Mouse (Mus musculus) liver, embryonic 14.5 days (tissue): ENCODE results near the gene Hoxa7. TPM values are rescaled to one million over a fixed set of nuclear protein-coding genes. Genes with fewer than 3 reads are reported as not detected.

Experiments used
- ATAC-seq: fragments of 200-750 bp; cut with Nextera tagmentation; 2 replicates; pipeline ENCODE4 v1.8.0; 2017; ENCODE audit warnings: moderate number of reproducible peaks, mild to moderate bottlenecking, moderate library complexity; ENCODE audit not compliant: insufficient read depth
- DNase-seq, 3 experiments: peaks; one replicate each; pipeline ENCODE4 v3.0.0-alpha.2; 2012 to 2013; ENCODE audit warnings: low read depth in 3 of 3, low spot score in 3 of 3
- H3K27ac ChIP-seq: fragments of 300-500 bp; sonication (generic); 2 replicates; pipeline ENCODE4 v1.5.1; 2014; ENCODE audit warnings: moderate library complexity, mild to moderate bottlenecking, control low read depth, inconsistent platforms
- H3K27me3 ChIP-seq: fragments of 300-500 bp; sonication (generic); 2 replicates; pipeline ENCODE4 v1.6.1; 2014; ENCODE audit warnings: mild to moderate bottlenecking, low read length, moderate library complexity; ENCODE audit not compliant: control insufficient read depth, insufficient read depth
- H3K36me3 ChIP-seq: fragments of 300-500 bp; sonication (generic); replicated peaks from 2 replicates; pipeline ENCODE4 v1.6.1; 2014; ENCODE audit warnings: low read depth; ENCODE audit not compliant: control insufficient read depth, insufficient read depth
- H3K4me1 ChIP-seq, 2 experiments: fragments of 200-500 bp in 1 of 2; fragments of 300-500 bp in 1 of 2; sonication (generic) in 1 of 2; replicated peaks; 2 replicates each; pipeline ENCODE4 v1.6.1; 2012 to 2014; ENCODE audit warnings: antibody characterized with exemption in 1 of 2, inconsistent platforms in 1 of 2, low read length in 1 of 2; ENCODE audit not compliant: control insufficient read depth in 2 of 2, insufficient read depth in 2 of 2
- H3K4me2 ChIP-seq: fragments of 300-500 bp; sonication (generic); 2 replicates; pipeline ENCODE4 v1.6.1; 2014; ENCODE audit warnings: low read depth, mild to moderate bottlenecking, control low read depth, moderate library complexity
- H3K4me3 ChIP-seq, 2 experiments: fragments of 200-500 bp in 1 of 2; fragments of 300-500 bp in 1 of 2; sonication (generic) in 1 of 2; 2 replicates each; pipeline ENCODE4 v1.5.1; 2012 to 2014; ENCODE audit warnings: low read depth in 2 of 2, low read length in 2 of 2, mild to moderate bottlenecking in 2 of 2, control low read depth in 1 of 2, inconsistent platforms in 1 of 2, moderate library complexity in 1 of 2; ENCODE audit not compliant: insufficient read depth in 1 of 2
- H3K9ac ChIP-seq: fragments of 300-500 bp; sonication (generic); replicated peaks from 2 replicates; pipeline ENCODE4 v1.6.1; 2014; ENCODE audit warnings: mild to moderate bottlenecking, control low read depth, moderate library complexity
- H3K9me3 ChIP-seq: fragments of 300-500 bp; sonication (generic); 2 replicates; pipeline ENCODE4 v1.6.1; 2016; ENCODE audit warnings: low read length, mixed read lengths; ENCODE audit not compliant: control insufficient read depth
- CTCF ChIP-seq: IDR thresholded peaks from 2 replicates; pipeline ENCODE4 v1.5.1; 2016; ENCODE audit warnings: antibody characterized with exemption, low read depth, control low read depth
- EP300 ChIP-seq: IDR thresholded peaks from 2 replicates; pipeline ENCODE4 v1.6.1; 2016; ENCODE audit warnings: antibody characterized with exemption, low read depth
- WGBS: fragments of 180-500 bp; shearing (Covaris S2); extraction: QIAGEN DNeasy Blood & Tissue Kit; methylation state at CpG from one replicate; pipeline ENCODE4 v1.1.7; 2014; ENCODE audit not compliant: insufficient replicate concordance; 5-methylcytosine and 5-hydroxymethylcytosine counted together
- polyA plus RNA-seq, 2 experiments: library from polyadenylated mRNA; depleted of rRNA in 1 of 2; stranded (reverse) in 1 of 2; unstranded in 1 of 2; fragments of >200 nt; fragmentation: Nextera tagmentation in 1 of 2; extraction: Ambion mirVana in 1 of 2; gene quantifications; 2 replicates each; pipeline versions ENCODE4 v1.2.1 to v1.2.3; 2012 to 2014

Hoxa7 gene
- polyA plus RNA-seq, 2 experiments = 0.23 to 0.26 TPM

GRCm38 (mm10) chr6:52225612-52226568, 4.2 kb upstream of the Hoxa7 start:
- Histone ChIP-seq H3K27ac (no peak overlapping the region), H3K9me3 (no peaks in the 10 kb centered on the region)
- DNase-seq = no peak

GRCm38 (mm10) chr6:52224895-52225611, 3.4 kb upstream of the Hoxa7 start:
- H3K9me3 ChIP-seq = no peaks in the 10 kb centered on the region

More at GRCm38 (mm10) chr6:52225612-52226568, 4.2 kb upstream of the Hoxa7 start:
- 0 out of 2 replicates have a peak overlapping the region, but pooled peaks have one; percentile 6 for H3K4me2 ChIP-seq
- WGBS = 2% methylated on average over 66 of the region's 69 CpGs
- ATAC-seq = no peak
- peak overlapping the region in 1 of 2 experiments; percentile 8; a peak in 1 of 4 replicates for H3K4me3 ChIP-seq
- no peaks in the 10 kb centered on the region for H3K4me1 ChIP-seq
- no peak for TF ChIP-seq EP300
- TF ChIP-seq CTCF = no peak
- H3K9ac ChIP-seq = no peak overlapping the region
- no peaks in the 10 kb centered on the region for H3K36me3 ChIP-seq
- peaks cover 98% of the 10 kb centered on the region for H3K27me3 ChIP-seq

GRCm38 (mm10) chr6:52223939-52224760, 2.5 kb upstream of the Hoxa7 start:
- 3% methylated on average over 24 of the region's 24 CpGs for WGBS
- Histone ChIP-seq H3K4me2 (no peak overlapping the region), H3K4me1 (no peaks in the 10 kb centered on the region), H3K27me3 (peaks cover 98% of the 10 kb centered on the region), H3K36me3 (no peaks in the 10 kb centered on the region), H3K4me3 (no peak overlapping the region), H3K9me3 (no peaks in the 10 kb centered on the region), H3K9ac (no peak overlapping the region), H3K27ac (no peak overlapping the region)
- no peak for ATAC-seq
- TF ChIP-seq EP300 (no peak), CTCF (no peak)
- DNase-seq = no peak

More at GRCm38 (mm10) chr6:52224895-52225611, 3.4 kb upstream of the Hoxa7 start:
- TF ChIP-seq CTCF (no peak), EP300 (no peak)
- Histone ChIP-seq H3K4me2 (0 out of 2 replicates have a peak overlapping the region, but pooled peaks have one; percentile 6), H3K27me3 (peaks cover 98% of the 10 kb centered on the region), H3K27ac (no peak overlapping the region), H3K9ac (no peak overlapping the region), H3K4me1 (no peaks in the 10 kb centered on the region), H3K4me3 (peak overlapping the region; percentile 8 to 14; a peak in 2 of 4 replicates), H3K36me3 (no peaks in the 10 kb centered on the region)
- no peak for ATAC-seq
- no peak for DNase-seq
- 2% methylated on average over 36 of the region's 36 CpGs for WGBS

- ATAC-seq = no peak
- WGBS = 23% methylated on average over 13 of the region's 13 CpGs
- TF ChIP-seq CTCF = no peak
Measured at GRCm38 (mm10) chr6:52222729-52223128, 1.1 kb upstream of the Hoxa7 start.

More at GRCm38 (mm10) chr6:52222729-52223128, 1.1 kb upstream of the Hoxa7 start:
- Histone ChIP-seq H3K4me2 (no peak overlapping the region), H3K9ac (no peak overlapping the region), H3K9me3 (no peaks in the 10 kb centered on the region), H3K4me1 (no peaks in the 10 kb centered on the region), H3K27ac (no peak overlapping the region), H3K4me3 (no peak overlapping the region), H3K27me3 (peaks cover 100% of the 10 kb centered on the region), H3K36me3 (no peaks in the 10 kb centered on the region)
- DNase-seq = no peak
